Mouse (Mus musculus) cerebellum, adult 11-12 months (tissue): ENCODE measurements around the gene Tbc1d16.

ENCODE experiments used
- DNase-seq: peaks from one replicate; pipeline ENCODE4 v3.0.0; 2022

The Tbc1d16 gene

DNA sequence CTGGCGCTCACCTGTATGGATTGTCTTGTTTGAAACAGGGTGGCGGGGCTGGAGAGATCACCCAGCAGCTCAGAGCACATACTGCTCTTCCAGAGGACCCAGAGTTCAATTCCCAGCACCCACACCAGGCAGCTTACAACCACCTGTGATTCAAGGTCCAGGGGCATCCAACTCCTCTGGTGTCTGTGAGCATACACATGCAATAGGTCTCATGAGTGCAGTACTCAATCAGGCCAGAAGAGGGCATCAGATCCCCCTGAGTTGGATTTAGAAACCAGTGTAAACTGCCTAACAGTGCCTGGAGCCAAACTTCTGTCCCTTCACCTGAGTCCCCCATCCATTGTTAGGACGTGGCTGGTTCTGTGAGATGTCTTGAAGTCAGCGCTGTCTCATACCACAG lies 7.3 kb upstream of the Tbc1d16 start:
- no peak for DNase-seq

DNA sequence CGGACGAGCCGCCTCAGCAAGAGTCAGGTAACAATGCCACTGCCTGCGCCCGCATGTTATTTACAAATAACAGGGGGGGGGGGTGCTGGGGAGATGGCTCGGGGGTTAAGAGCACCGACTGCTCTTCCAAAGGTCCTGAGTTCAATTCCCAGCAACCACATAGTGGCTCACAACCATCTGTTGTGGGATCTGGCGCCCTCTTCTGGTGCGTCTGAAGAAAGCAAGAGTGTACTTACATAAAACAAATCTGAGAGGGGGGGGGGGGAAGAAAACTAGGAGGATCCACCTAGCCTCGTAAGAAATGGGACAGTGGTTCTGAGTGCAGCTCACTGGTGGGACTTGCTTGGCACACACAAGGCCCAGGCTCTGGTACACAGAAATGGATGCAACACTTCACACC lies 6.5 kb upstream of the Tbc1d16 start:
- DNase-seq, result no peak

DNA sequence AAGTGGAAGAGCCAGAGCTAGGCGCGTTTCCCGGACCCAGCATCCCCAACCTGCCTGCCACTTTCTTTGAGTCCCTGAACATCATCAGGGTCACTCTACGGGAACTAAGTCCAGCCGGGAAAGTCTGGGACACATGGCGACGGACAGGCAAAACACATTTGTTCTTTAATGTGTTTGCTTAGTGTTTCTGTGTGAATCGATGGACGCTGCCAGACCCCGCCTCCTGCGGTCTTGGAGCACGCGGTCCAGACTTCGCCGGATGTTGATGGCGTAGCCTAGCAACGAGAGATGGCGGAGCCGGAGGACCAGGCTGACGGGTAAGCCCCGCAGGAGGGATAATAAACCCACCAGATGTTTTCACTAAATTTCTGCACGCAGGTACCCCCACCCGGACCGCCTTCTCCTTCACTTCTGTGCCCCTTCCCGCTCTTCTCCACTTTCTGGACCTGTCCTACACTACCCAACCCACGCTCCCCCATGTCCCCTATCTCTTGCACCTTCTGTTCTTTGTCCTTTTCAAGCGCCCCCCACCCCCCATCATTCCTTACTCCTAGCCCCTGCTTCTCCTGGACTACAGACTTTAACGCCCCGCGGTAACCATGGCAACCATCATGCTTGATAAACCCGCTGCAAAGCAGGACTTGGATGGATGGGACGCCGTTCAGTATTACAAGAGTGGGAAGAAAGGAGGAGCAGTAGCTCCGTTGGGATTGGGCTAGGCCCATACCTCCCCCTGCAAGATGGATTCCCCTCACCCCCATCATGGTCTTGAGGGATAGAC lies 737 bp upstream of the Tbc1d16 start:
- DNase-seq, result peak; percentile 61

DNA sequence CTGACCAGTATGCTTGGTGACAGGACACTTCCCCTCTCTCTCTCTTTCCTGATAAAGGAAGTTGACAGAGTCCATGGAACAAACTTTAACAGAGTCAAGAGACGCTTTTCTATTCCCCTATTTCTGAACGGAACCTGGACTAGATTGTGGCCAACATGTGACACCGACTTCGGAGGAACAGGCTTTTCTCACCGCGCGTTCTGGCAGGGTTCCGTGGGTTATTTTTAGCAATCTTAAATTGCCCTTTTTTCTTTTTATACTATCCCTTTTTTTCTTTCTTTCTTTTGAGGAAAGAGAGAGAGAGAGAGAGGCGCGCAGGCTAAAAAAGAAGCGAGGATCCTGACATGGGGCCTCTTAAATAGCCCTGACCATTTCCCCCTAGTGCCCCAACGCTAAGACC lies 708 bp downstream of the Tbc1d16 start:
- DNase-seq, result no peak

DNA sequence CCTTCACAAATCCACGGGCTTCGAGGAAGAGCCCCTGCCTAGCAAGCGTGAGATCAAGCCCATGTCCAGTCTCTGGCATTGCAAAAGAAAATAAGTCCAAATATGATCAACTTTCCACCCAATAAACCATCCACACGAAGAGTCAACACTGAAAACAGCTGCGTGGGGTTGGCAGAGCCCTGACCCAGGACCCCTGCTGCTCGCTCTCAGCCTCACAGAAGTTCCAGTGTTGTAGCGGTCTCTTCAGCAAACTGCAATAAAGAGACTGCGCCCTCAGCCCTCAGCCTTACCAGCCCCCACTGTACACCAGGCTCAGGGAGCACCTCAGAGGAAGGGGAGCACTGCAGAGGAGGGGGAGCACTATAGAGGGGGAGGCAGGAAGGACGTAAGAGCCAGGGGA lies 2.7 kb downstream of the Tbc1d16 start:
- DNase-seq, result no peak

DNA sequence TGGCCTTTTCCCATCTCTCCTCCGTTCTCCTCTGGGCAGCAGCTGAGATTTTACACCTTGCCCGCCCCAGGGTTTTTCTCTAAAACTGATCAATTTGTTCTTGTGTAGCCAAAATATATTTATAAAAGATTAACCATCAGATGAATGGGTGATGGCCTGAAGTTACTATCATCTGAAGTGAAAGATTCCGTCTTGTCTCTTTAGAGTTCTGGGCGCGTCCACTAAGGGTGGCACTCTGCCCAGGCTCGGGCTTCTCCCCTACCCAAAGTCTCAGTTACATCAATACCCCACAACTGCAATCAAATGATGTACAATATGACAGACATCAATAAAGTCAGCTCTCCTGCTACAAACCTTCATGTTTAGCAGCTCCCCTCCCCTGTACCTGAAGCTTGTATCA lies 3.4 kb downstream of the Tbc1d16 start:
- DNase-seq, result no peak

DNA sequence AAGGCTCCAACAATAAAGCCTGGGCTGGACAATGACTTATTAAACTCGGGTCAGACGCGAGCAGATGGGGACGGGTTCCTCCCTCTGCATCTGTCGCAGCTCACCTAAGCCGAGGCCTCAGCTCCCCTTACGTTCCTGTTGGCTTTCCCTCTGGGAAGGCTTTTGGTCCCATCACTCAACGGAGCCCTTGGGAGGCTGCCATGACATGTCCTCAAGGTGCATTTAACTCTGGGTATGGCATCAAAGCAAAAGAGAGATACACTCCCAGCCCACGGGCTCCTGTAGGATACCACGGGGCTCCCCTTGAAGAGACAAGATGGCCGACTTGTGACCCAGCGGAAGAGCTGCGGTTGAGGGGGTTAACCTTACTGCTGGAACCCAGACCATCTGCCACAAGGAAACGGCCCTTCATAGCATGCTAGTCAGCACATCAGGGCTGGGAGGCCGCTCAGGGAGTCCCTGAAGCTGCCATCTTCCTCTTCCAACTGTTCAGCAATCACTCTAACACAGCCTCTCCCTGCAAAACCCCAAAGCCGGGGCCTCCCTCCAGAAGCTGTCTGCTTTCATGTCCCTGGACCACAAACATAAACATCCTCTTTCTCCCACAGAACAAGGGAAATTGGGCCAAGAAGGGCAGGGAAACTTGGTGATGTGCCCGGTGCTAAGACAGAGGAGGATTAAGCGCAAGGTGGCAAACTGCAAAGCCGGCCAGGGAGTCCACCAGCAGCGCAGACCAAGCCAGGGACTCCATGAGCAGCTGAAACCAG lies 5.0 kb downstream of the Tbc1d16 start:
- DNase-seq, result peak; percentile 62

DNA sequence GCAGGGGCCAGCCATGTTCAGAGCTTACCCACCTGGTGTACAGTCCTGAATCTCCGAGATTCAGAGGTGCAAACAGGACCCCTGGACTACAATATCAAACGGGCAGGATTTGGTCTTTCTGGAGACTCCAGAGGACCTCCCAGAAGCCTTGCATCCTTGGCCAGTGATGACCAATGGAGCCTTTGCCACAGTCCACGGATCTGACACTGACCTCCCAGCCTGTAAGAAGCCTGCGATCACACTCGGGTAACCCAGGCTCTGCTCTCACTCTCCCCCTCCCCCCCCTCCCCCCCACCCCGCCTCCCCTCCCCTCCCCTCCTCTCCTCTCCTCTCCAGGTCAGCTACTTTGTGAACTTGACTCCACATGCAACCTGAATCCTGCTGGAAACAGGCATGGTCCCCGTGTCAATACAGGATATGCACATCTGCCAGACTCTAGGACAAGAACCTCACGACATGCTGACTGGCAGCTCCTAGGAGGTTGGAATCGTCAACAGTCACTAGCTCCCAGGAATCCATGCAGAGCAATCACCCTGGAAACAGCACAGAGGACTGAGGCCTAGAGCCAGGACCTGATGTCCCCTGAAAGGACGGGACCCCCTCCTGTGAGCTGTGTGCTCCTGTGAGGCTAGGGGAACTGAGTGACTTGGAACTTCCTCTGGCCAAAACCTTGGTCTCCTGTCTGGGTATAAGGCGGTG lies 6.3 kb downstream of the Tbc1d16 start:
- peak; percentile 57 for DNase-seq

DNA sequence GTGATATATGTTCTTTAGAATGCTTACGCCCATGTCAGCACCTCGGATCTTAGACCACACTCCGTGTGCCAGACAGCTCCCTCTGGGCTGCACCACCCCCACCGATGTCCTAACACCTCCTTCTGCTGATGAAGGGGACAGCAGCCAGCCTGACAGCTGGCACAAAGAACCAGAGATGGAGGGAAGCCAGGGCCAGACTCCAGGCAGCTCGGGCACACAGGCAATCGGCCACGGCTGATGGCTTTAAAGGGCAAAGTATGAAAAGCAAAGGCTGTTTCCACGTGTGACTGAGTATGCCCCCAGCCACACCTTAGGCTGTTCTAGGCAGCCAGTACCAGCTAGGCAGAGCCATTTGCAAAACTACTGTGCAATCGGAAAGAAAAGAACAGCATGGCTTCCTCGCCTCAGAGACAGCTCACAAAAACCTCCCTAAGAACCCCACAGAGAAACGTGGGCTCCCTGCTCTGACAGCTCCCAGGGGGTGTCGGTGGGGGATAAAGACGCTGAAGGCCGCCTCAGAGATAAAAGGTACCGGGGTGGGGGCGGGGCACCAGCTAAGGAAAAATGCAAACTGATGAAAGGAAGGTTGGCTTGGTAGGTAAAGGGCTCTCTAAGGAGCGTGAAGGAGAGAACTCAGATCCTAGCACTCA lies 8.4 kb downstream of the Tbc1d16 start:
- DNase-seq, result peak; percentile 94

DNA sequence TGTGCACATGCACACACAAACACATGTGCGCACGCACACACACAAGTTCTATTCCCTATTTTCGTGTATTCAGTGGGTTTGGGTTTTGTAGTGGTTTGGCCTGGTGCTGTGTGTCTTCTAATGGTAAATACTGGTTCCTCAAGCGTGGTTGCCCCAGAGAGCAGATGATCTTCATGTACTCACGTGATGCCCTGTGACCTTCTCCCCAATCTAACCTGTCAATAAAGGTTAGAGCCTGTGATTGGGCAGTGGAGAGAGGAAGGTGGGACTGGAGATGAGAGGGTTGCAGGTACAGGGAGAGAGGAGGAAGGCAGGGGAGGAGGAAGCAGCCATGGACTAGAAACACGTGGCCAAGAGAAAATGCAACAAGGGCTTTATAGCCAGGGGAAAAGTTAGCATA lies 10.4 kb downstream of the Tbc1d16 start:
- no peak for DNase-seq

DNA sequence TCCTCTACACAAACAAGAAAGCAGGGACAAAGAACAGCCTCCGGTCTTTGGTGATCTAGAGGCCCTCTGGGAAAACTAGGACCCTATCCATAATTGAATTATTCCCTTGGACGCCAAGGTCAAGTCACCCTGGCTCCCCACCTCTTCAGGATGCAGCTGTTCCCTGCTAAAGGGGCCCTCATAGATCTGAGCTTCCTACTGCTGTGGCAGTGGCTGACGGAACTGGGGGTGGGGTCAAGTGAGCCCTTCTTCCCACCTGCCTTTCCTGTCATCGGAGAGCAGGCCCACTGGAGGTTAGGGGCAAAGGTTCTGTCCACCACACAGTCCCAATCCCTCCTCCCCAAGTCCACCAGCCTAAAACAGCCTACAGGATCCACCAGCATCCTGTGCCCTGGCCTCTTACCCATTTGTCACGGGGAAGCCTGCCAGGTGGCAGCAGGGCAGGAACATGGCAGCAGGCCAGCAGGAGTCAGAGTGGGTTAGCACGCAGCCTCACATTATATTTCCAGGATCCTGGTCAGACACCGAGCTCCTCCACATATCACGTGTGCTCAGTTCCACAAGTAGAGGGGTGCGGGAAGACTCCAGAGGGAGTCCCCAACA lies 12.3 kb downstream of the Tbc1d16 start:
- peak; percentile 96 for DNase-seq

DNA sequence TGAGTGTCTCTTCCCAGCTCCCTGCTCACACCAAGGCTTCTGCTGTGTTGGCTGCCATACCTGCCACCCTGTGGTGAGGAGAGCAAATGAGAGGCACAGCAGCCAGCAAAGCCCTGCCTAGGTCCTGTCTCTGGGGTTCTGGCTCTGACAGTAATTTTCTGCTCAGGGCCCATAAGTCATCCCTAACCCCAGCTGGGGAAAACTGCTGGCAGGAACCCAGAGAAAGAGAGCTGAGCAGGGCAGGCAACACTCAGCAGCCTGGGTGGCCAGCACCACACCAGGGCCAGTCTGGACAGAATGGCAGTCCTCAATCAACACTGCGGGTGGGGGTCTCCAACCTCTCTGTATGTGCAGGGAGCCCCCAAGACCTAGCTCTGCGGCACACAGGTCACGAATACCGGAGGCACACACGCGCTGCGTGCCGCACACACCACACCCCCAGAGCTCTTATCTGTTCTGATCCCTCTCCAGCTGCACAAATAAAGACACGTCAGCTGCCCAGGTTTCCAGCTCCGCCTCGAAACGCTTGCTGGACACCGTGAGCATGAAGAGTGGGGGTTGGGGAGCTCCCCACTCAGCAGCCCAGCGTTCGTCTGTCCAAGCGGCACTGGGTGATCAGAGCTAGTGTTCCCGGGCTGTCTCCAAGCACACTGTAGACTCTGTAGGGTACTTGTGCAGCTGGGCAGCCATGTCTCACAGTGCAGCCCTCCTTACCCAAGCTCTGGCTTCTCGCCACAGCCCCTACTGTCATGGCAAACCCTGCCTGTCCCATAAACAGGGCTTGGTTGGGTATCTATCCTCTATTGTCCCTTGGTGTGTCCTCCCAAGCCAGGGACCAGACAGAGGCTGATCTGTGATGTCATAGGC lies 13.0 kb downstream of the Tbc1d16 start:
- DNase-seq, result peak; percentile 84

DNA sequence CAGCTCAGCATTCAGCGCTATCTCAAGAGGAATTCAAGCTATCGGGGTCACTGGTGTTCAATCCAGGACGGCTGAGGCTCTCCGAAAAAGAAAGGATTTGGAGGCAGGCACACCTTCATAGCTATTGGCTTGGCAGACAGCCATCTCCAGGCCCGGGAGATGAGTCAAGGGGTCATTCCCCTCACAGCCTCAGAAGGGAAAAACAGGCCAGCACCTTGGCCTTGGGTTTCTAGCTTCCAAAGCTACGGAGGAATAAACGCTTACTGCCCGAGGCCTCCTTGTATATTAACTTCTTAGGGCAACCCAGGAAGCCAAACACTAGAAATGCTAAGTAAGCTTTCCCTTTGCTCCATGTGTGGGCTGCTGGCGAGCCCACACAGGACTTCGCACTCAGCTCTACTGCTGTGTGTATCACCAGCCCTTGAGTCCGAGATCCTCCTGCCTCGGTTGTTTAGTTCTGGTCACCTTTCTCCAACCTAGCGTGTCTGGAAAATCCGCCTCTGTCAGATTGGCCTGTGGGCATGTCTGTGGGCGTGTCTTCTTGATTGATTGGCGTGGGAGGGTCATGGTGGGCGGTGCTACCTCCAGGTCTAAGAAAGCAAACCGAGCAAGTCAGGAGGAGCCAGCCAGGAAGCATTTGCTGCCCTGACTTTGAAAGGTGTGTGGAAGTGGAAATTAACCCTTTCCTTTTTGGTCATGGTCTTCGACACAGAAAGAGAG lies 15.0 kb downstream of the Tbc1d16 start:
- no peak for DNase-seq

DNA sequence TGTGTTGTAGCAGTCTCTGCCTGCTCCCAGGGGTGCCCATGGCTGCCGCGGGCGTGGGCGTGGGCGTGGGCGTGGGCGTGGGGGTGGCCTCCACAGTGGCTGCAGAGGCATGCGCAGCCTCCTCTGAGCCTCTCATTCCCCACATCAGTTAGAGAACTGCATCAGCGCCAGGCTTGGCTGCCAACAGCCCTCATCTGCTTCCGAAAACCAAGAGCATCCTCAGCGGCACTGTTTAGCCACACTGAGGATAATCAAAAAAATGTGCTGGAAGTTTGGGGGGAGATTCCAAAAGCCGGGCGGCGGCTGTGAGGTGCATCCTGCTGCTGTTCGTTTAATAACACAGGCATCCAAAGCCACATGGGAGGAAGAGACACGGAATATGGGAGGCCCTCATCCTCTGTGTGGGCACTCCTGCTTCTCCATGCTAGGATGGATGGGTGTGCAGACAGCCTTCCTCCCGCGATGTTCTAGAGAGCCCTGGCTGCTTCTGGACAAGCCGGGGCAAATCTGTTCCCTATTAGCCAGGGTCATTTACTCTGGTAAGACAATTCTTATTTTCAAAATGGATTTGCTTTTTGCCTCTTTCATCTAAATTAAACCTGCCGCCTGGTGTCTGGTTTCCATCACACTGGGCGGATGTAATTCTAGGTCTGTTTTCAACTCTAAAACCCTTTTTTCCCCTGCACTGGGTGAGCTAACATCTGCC lies 16.5 kb downstream of the Tbc1d16 start:
- no peak for DNase-seq

DNA sequence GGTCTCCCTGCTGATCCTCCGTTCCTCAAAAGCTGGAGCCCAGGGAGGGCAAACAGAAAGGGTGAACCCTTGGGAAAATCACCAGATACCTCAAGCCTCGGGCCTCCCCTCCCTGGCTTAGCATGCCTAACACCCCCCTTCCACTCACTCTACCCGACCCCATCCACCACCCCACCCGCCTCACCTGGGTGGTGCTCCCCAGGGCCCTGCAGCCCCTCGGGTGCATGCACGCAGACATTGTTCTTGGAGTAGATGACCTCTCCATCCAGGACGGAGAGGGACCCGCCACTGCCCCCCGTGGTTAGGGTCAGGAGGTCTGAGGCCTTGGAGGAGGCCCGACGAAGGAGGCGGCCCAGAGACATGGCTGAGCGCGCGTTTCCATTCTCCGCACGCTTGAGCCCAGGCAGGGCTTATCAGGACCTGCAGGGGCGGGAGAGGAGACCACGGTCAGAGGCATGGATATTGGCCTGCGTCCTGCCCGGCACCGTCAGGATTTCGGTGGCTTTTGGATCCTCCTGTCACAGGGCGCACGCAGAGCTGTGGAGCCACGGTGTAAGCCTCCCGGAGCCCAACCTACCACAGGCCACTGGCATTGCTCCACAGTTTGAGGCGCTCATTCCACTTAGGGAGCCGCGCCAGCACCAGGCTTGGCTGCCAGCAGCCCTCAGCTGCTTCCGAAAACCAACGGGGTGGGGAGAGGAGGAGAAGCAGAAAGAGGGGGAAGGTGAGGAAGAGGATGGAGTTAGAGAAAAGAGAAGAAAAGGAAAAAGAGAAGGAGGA lies 17.8 kb downstream of the Tbc1d16 start:
- DNase-seq, result peak; percentile 94

DNA sequence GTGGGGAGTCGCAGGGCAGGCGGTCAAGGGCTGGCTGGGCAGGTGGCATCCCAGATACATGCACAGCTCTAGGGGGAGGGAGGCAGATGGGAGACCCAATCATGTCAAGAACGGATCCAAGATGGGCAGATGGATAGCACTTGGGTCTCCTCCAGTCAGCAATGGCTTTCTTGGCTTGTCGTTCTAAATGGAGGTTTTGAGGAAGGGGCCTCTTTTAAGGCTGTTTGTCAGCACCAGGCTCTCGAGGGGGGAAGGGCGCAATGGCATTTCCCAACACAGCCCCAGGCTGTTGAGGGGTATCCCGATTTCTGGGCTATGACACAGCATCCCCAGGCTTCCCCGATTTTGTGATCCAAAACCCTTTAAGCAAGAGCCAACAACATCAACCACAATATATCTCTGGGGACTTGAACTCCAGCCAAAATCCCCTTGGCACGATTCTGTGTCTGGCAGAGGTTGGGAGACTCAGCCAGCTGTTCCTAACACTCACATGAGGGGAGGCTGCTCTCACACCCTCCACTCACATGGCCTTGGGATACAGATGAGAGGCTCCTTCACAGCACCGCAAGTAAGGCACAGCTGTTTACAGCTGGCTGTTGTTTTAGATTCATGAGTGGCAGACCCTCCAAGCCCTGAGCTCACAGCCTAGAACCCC lies 18.8 kb downstream of the Tbc1d16 start:
- DNase-seq, result peak; percentile 91

DNA sequence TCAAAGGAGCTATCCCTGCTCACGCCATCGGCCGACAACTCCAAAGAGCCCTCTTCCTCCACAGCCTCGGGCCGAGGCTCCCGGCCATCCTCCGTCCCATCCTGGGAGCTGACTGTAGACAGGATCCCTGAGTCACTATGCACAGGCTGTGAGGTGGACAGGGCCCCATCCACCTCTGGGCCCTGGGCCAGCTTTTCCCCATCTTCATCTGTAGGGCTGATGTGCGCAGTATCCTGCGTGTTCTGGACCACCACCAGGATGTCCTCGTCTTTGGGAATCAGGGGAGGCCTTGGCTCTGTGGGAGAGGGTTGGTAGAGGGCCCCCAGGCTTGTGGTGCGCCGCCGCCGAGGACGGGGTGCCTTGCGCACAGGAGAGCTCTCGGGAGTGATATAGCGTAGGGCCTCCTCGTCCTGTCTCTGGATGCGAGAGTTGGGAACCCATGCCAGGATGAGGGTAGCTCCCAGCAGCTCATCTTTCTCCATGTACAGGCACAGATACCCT lies 19.4 kb downstream of the Tbc1d16 start:
- peak; percentile 70 for DNase-seq

DNA sequence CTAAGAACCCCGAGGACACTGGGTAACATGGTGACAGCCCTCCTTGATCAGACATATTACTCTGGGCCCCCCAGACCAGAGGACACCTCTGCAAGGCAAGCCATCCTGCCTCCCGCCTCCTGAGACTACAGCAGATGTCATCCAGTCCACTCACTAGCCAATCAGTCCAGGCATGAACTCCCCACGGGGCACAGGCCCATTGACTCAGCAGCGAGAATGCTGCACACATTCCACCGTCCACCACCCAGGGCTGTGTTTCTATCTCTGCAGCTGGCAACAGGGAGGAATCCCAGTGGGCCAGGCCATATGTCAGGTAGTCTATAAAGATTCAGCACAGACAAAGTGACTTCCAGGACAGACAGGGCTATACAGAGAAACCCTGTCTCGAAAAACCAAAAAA lies 20.3 kb downstream of the Tbc1d16 start:
- DNase-seq, result no peak

DNA sequence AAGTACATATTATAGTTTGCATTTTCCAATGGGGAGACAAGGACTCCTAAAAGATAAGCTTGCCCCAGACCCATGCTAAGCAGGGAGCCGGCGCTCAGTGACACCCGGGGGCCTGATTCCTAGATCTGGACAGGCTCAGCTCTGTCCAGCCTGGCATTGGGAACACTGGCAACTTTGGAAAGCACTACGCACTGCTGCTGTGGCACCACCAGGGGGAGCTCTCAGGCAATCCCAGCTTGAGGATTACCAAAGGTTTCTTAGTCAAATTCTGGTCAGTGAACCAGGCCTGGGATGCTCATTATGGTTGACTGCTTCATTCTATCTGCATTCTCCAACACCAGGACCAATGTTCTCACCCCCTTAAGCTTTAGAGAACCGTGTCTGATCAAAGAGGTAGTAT lies 21.7 kb downstream of the Tbc1d16 start:
- DNase-seq, result peak; percentile 79
